Mouse (Mus musculus): ENCODE measurements around the gene Bivm.

Bivm gene

GRCm38 (mm10) chr1:44178086-44178485, 59.3 kb downstream of the Bivm start:
- DNase-seq = no peak

DNA sequence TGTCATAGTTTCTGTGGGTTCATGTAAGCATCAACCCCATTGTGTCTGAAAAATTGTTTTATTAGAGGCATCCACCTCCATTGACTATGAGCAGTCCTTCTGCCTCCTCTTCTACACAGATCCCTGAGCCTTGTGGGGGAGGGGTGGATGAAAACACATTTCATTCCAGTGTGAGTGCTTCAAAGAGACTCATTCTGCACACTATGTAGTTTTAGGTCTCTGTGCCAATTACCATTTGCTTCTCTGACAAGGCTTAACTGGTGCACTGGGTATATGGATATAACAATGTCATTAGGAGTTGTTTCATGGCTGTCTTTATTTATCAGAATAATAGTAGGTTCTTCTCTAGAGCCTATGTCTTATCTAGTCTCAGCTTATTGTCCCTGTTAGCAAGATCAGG, 67.6 kb downstream of the Bivm start:
- DNase-seq = no peak

Measured in lung, adult 18-20 months (tissue).